Mouse (Mus musculus) macrophage (primary cell): ENCODE results near the gene Exoc3l2. TPM values are rescaled to one million over a fixed set of nuclear protein-coding genes. Genes with fewer than 3 reads are reported as not detected.

Experiments
- H3K27ac ChIP-seq: fragments of 350-480 bp; formaldehyde crosslinking; 2 replicates; pipeline ENCODE4 v1.9.0; 2021
- H3K36me3 ChIP-seq: fragments of 350-480 bp; formaldehyde crosslinking; 2 replicates; pipeline ENCODE4 v1.9.0; 2021; ENCODE audit errors: inconsistent target
- H3K4me3 ChIP-seq: fragments of 350-480 bp; formaldehyde crosslinking; 2 replicates; pipeline ENCODE4 v1.9.0; 2021; ENCODE audit errors: inconsistent target
- H3K79me2 ChIP-seq: fragments of 350-480 bp; formaldehyde crosslinking; 2 replicates; pipeline ENCODE4 v1.9.0; 2021; ENCODE audit errors: inconsistent target
- WGBS: methylation state at CpG from one replicate; pipeline ENCODE4 v1.1.7; 2026; ENCODE audit warnings: inconsistent platforms; ENCODE audit not compliant: missing documents; 5-methylcytosine and 5-hydroxymethylcytosine counted together
- polyA plus RNA-seq: library from polyadenylated mRNA; stranded (reverse); fragments of 250-400 nt; gene quantifications from 3 replicates; pipeline ENCODE4 v1.2.4, GENCODE M21; 2018; ENCODE audit warnings: inconsistent platforms

The Exoc3l2 gene
- polyA plus RNA-seq, 1 experiment from 2014 or later, result not detected

DNA sequence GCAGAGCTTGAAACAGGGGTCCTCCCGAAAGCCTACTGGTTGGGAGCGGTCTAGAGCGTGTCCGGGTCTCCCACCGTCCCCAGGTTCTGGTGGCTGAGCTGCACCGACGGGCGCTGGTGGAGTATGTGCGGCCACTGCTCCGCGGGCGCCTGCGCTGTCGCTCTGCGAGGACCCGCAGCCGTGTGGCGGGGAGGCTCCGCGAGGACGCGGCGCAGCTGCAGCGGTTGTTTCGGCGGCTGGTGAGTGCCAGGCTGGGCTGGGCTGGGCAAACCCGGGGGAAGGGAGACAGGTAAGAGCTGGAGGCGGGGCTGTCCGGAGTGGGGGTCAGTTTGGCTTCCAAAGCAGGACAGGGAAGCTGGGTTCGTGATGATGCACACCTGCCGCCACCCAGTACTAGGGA, 26.4 kb downstream of the Exoc3l2 start:
- H3K27ac ChIP-seq, result no peak overlapping the region
- H3K36me3 ChIP-seq, result no peaks in the 10 kb centered on the region
- no peak overlapping the region for H3K4me3 ChIP-seq
- WGBS, result 96% methylated on average over 30 of the region's 31 CpGs
- H3K79me2 ChIP-seq, result no peaks in the 10 kb centered on the region

- Histone ChIP-seq H3K79me2 (no peaks in the 10 kb centered on the region), H3K27ac (no peak overlapping the region), H3K4me3 (no peak overlapping the region), H3K36me3 (no peaks in the 10 kb centered on the region)
- WGBS, result 14% methylated on average over 25 of the region's 26 CpGs
Measured at GRCm38 (mm10) chr7:19491731-19492130, 28.6 kb downstream of the Exoc3l2 start.

DNA sequence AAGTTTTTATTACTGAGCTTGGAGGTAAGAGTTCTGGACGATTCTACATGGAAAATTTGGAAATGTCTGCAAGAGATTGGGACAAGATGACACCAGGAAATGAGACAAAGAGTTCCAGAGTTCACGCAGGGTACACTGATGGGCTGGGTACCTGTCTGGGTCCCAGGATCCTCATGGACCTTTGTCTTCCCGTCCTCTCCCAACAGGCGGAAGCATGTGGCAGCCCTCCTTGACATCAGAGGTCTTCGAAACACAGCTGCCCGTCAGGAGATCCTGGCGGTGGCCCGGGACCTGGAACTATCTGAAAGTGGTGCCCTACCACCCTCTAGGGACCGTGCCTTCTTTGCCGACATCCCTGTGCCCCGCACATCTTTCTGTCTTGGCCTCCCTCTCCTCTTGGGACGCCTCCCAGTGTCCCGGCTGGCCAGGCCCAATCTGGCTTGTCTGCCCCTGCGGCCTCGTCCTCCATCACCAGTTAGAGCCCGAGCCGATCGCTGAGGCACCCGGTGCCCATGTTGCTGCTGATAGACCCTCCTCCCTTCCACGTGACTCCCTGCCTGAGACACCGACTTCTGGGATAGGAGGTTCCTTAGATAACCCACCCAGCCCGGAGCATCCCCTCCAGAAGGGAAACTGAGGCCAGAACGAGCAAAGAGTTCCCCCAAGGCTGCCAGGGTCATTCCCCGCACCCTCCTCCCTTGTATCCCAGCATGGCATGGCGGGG, 31.8 kb downstream of the Exoc3l2 start:
- Histone ChIP-seq H3K27ac (no peak overlapping the region), H3K79me2 (no peaks in the 10 kb centered on the region), H3K4me3 (no peak overlapping the region), H3K36me3 (no peaks in the 10 kb centered on the region)
- WGBS, result 92% methylated on average over 24 of the region's 25 CpGs

GRCm38 (mm10) chr7:19495521-19496213, 32.5 kb downstream of the Exoc3l2 start:
- WGBS, result 92% methylated on average over 20 of the region's 20 CpGs
- H3K27ac ChIP-seq, result no peak overlapping the region
- no peaks in the 10 kb centered on the region for H3K36me3 ChIP-seq
- H3K79me2 ChIP-seq, result no peaks in the 10 kb centered on the region
- no peak overlapping the region for H3K4me3 ChIP-seq

GRCm38 (mm10) chr7:19496214-19496555, 33.1 kb downstream of the Exoc3l2 start:
- Histone ChIP-seq H3K4me3 (no peak overlapping the region), H3K79me2 (no peaks in the 10 kb centered on the region), H3K27ac (no peak overlapping the region), H3K36me3 (no peaks in the 10 kb centered on the region)
- WGBS, result 45% methylated on average over 5 of the region's 5 CpGs

DNA sequence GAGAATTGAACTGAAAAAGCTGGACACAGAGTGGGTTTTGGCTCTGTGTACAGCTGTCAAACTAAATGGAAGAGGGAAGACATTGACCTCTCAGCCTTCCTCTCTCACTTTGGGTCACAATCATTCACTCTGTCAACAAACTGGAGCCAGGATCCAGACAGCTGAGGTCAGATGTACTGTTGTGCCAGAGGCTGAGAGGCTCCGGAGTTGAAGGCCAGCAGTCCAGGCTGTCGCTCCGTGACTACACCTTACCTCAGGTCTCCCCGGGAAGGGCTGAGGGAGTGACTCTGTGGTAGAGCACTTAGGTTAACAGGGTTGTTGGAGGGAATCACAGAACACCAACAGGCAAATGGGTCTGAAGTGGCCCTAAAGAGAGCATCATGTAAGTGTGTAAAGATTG, 35.2 kb downstream of the Exoc3l2 start:
- no peaks in the 10 kb centered on the region for H3K36me3 ChIP-seq
- 97% methylated on average over 4 of the region's 4 CpGs for WGBS
- H3K4me3 ChIP-seq, result no peak overlapping the region
- no peak overlapping the region for H3K27ac ChIP-seq
- no peaks in the 10 kb centered on the region for H3K79me2 ChIP-seq

- H3K27ac ChIP-seq, result peak overlapping the region; percentile 81
- WGBS, result 2% methylated on average over 11 of the region's 12 CpGs
- no peak overlapping the region for H3K4me3 ChIP-seq
- no peaks in the 10 kb centered on the region for H3K79me2 ChIP-seq
- no peaks in the 10 kb centered on the region for H3K36me3 ChIP-seq
Measured at GRCm38 (mm10) chr7:19500420-19501363, 37.6 kb downstream of the Exoc3l2 start.

- Histone ChIP-seq H3K4me3 (no peak overlapping the region), H3K36me3 (no peaks in the 10 kb centered on the region), H3K27ac (peak overlapping the region; percentile 81), H3K79me2 (no peaks in the 10 kb centered on the region)
- 71% methylated on average over 4 of the region's 4 CpGs for WGBS
Measured at GRCm38 (mm10) chr7:19501658-19502057, 38.5 kb downstream of the Exoc3l2 start.

GRCm38 (mm10) chr7:19503481-19504068, 40.4 kb downstream of the Exoc3l2 start:
- 45% methylated on average over 5 of the region's 5 CpGs for WGBS
- Histone ChIP-seq H3K4me3 (no peak overlapping the region), H3K27ac (no peak overlapping the region), H3K79me2 (no peaks in the 10 kb centered on the region; the same call in 1 of the 2 replicates), H3K36me3 (no peaks in the 10 kb centered on the region)

DNA sequence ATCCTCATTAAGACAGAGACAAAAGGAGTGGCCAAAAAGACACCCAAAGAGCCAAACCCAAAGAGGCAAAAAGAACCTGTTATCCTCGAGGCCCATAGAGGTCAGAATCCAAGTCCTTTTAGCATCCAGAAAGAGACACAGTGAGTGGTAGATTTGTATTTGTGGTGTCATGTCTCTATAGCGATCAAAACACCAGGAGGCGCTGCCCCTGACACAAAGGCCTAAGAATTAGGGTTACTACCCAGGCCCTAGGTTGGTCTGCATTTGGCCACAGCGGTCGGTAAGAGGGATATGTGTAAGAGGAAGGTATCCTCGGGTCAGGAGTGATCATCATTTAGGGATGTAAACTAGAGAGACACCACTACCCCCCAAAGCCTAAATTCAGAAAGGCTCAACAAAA, 43.2 kb downstream of the Exoc3l2 start:
- no peak overlapping the region for H3K27ac ChIP-seq
- WGBS, result 58% methylated on average over 6 of the region's 6 CpGs
- H3K4me3 ChIP-seq, result no peak overlapping the region
- H3K36me3 ChIP-seq, result no peaks in the 10 kb centered on the region
- H3K79me2 ChIP-seq, result peaks cover 26% of the 10 kb centered on the region

DNA sequence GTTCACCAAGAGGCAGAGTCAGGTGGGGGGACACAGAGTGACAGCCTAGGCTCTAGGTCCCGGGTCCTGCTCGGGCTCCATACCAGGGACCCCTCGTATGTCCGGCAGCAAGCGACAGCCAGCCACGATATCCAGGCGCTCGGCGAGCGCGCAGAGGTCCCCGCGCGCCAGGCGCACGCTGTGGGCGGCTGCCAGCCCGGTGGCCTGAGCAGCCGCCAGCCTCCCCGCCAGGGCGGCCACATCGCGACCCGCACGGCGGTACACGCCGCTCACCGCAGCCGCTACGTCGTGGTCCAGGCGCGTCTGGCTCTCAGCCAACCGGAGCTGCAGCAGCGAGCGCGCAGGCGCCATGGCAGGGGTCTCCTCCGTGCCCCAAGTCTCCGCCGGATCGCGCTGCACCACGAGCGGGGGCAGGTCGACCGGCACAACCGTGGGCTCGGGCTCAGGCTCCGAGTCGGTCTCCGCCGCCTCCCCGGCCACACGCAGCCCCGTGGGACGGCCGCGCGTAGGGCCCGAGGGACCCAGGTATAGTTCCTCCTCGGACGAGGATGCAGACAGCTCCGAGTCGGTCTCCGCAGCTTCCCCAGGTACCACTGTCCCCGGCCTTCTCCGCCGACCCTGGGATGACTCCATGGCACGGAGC, 44.0 kb downstream of the Exoc3l2 start:
- no peak overlapping the region for H3K27ac ChIP-seq
- 9% methylated on average over 62 of the region's 71 CpGs for WGBS
- H3K79me2 ChIP-seq, result peaks cover 30% of the 10 kb centered on the region
- H3K4me3 ChIP-seq, result peak overlapping the region; percentile 94
- no peaks in the 10 kb centered on the region for H3K36me3 ChIP-seq

DNA sequence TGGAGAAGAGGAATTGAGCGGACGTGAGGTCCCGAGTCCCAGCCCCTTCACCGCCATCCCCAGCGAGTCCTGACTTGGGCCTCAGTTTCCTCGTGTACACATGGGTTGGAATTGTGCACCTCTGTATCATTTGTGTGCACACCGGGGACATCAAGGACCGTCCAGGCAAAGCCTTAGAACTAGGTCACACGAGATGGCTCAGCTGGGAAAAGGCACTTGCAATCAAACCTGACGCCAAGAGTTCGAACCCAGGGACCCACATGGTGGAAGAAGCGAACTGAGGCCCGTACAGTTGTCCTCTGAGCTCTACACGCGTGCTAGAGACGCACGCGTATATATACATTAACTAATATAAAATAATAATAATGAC, 44.5 kb downstream of the Exoc3l2 start:
- 15% methylated on average over 12 of the region's 18 CpGs for WGBS
- Histone ChIP-seq H3K36me3 (no peaks in the 10 kb centered on the region), H3K27ac (peak overlapping the region; percentile 83), H3K4me3 (peak overlapping the region; percentile 94), H3K79me2 (peaks cover 30% of the 10 kb centered on the region)

GRCm38 (mm10) chr7:19508150-19508923, 45.2 kb downstream of the Exoc3l2 start, which contains the start of the genes Bloc1s3 and Trappc6a:
Gene Bloc1s3 (minus strand): TSS chr7:19508367.
Gene Trappc6a (plus strand): TSS chr7:19508395.
- H3K36me3 ChIP-seq, result no peaks in the 10 kb centered on the region
- under 1% methylated on average over 56 of the region's 56 CpGs for WGBS
- peak within 1 kb of the TSS; percentile 83 for H3K27ac ChIP-seq
- peak within 1 kb of the TSS; percentile 94 for H3K4me3 ChIP-seq
- peaks cover 30% of the 10 kb centered on the region for H3K79me2 ChIP-seq
